In the genomic region with DNA sequence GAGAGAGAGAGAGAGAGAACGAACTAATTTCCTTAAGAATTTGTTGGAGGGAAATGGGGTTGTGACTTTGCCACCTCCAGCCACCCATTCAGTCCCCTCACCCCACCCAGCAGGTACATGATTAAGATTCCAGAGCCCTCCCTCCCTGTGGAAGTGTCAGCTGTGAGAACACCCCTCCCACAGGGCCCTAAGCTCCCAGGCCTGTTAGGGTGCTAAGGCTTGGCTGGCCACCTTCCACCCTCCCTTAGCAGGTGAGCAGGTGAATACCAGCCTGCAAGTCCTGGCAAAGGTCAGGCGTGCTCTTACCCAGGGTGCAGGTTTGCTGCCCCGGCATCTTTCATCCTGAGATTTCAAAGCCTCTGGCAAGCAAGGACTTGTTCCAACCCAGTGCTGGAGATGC, we compare ENCODE assay signal across 9 mouse cellular contexts. TPM values are rescaled to one million over a fixed set of nuclear protein-coding genes. Genes with fewer than 3 reads are reported as not detected.
A peak's percentile ranks its signal among the peaks of the same experiment; 100 is the strongest.
DNase-seq lines count a peak whose midpoint lies in the region; ATAC-seq and TF ChIP-seq lines count a peak whose summit lies in the region.
"Had no signal": no experiment of that assay in that cellular context is flagged by ENCODE, and none has a peak within 500 bp of the region (broad histone marks: within the 10 kb centered on the region; RNA-seq: fewer than 3 reads in every experiment).

No protein-coding gene starts in this region.

- TF ChIP-seq POLR2A in heart, adult 2 months (IDR thresholded peaks at IDR 0.05; ENCODE audit: insufficient read depth, low read depth, low read length), result no peak

- no peak for DNase-seq in heart, adult 2 months
- no peak for DNase-seq in heart, adult 9 months (ENCODE audit: low spot score in 2 of 2)
- peak; percentile 86 for DNase-seq in fat pad, adult 2 months (ENCODE audit: extremely low read depth, low read depth, low spot score)
- DNase-seq in kidney, postnatal 10 days, result peak; percentile 59
- no peak for DNase-seq in ovary, adult 18-20 months (ENCODE audit: low spot score)
- no peak for DNase-seq in adrenal gland, postnatal 36 days
- no peak for DNase-seq in testis, postnatal 10 days (ENCODE audit: low spot score)

- 37% methylated on average over 3 of the region's 3 CpGs for WGBS in heart, adult 2 months
- 66% methylated on average over 3 of the region's 3 CpGs for WGBS in midbrain, embryonic 13.5 days

- peaks cover 4% of the 10 kb centered on the region for H3K79me2 ChIP-seq in heart, adult 2 months (replicated peaks; ENCODE audit: control insufficient read depth, insufficient read depth, low read length)

- H3K4me3 ChIP-seq in heart, adult 2 months, result peak overlapping the region; percentile 95
- H3K4me3 ChIP-seq in midbrain, embryonic 13.5 days (replicated peaks), result peak overlapping the region; percentile 72

- peak overlapping the region; percentile 83 for H3K27ac ChIP-seq in heart, adult 2 months
- no peak overlapping the region for H3K27ac ChIP-seq in midbrain, embryonic 13.5 days
- H3K27ac ChIP-seq: liver, embryonic 15.5 days had no signal

- H3K36me3 ChIP-seq in heart, adult 2 months (ENCODE audit: control insufficient read depth, insufficient read depth, low read length), result no peaks in the 10 kb centered on the region
- no peaks in the 10 kb centered on the region for H3K36me3 ChIP-seq in midbrain, embryonic 13.5 days
- H3K36me3 ChIP-seq: liver, embryonic 15.5 days had no signal

- intact Hi-C loops in heart, adult 2 months (cut with DNase I), result no loop called here

- TF ChIP-seq EP300 in heart, adult 2 months (IDR thresholded peaks at IDR 0.05; ENCODE audit: insufficient read depth, low read depth, low read length), result no peak

- H3K4me1 ChIP-seq in heart, adult 2 months (ENCODE audit: control insufficient read depth, insufficient read depth, low read length), result peaks cover 29% of the 10 kb centered on the region
- peaks cover 76% of the 10 kb centered on the region for H3K4me1 ChIP-seq in midbrain, embryonic 13.5 days (replicated peaks)

- peak overlapping the region; percentile 76 for H3K4me2 ChIP-seq in midbrain, embryonic 13.5 days (replicated peaks)

- no peak for ATAC-seq in midbrain, embryonic 13.5 days

- H3K9ac ChIP-seq in heart, adult 2 months (ENCODE audit: low read depth, low read length), result peak overlapping the region; percentile 41
- H3K9ac ChIP-seq in midbrain, embryonic 13.5 days (replicated peaks), result 0 out of 2 replicates have a peak overlapping the region, but pooled peaks have one; percentile 93
- H3K9ac ChIP-seq: liver, embryonic 15.5 days had no signal

- no peaks in the 10 kb centered on the region for H3K9me3 ChIP-seq in midbrain, embryonic 13.5 days
- H3K9me3 ChIP-seq: liver, embryonic 15.5 days had no signal

- H3K27me3 ChIP-seq in heart, adult 2 months (ENCODE audit: control insufficient read depth, insufficient read depth, low read length), result no peaks in the 10 kb centered on the region
- no peaks in the 10 kb centered on the region for H3K27me3 ChIP-seq in midbrain, embryonic 13.5 days

- TF ChIP-seq CTCF in heart, adult 2 months (IDR thresholded peaks at IDR 0.05), result no peak

RNA-seq across cellular contexts. Expression of a gene that starts 2.5 kb away (rescaled TPM):
- total RNA-seq in heart, adult 2 months (2021), result 10 to 100 TPM; 19.5 to 20.0 TPM
- 21.0 and 21.5 TPM in 2 replicates for polyA plus RNA-seq in heart, adult 2 months (2012; rRNA removed)
- 20.9 and 27.5 TPM in 2 replicates for polyA plus RNA-seq in midbrain, embryonic 13.5 days (2015; fragmentation: Nextera tagmentation; extraction: Ambion mirVana)
- 10 to 100 TPM; 15.8 to 32.3 TPM for total RNA-seq in adrenal gland, postnatal 36 days (2021)

RNA-seq across cellular contexts. Expression of a gene that starts 31.4 kb away (rescaled TPM):
- total RNA-seq in heart, adult 2 months (2021), result 10 to 100 TPM in 1 of 2 experiments, 1 to 10 TPM in 1; 9.8 to 11.4 TPM
- 14.4 and 15.6 TPM in 2 replicates for polyA plus RNA-seq in heart, adult 2 months (2012; rRNA removed)
- polyA plus RNA-seq in midbrain, embryonic 13.5 days (2015; fragmentation: Nextera tagmentation; extraction: Ambion mirVana), result 165 and 168 TPM in 2 replicates
- total RNA-seq in adrenal gland, postnatal 36 days (2021), result 10 to 100 TPM; 21.5 to 30.6 TPM

Comparison
In these comparisons a context has a peak if more than half of its experiments do, and no peak if none do; other contexts are left out.
1. DNase-seq: peak in fat pad, adult 2 months (single experiment) and kidney, postnatal 10 days (single experiment); none in heart, adult 2 months (0 of 2), heart, adult 9 months (0 of 2), ovary, adult 18-20 months (single experiment), adrenal gland, postnatal 36 days (0 of 2) and testis, postnatal 10 days (single experiment).